Mouse (Mus musculus): ENCODE measurements around the gene Gm10226. TPM values are rescaled to one million over a fixed set of nuclear protein-coding genes. Genes with fewer than 3 reads are reported as not detected.
"Not testable (repeated sequence)": the region's sequence is repeated elsewhere in the genome, so short reads cannot be mapped to it uniquely, and the experiment has no call there.

Gene Gm10226
- polyA plus RNA-seq, 1 experiment from 2014 or later, result 18.9 TPM

- no peaks in the 10 kb centered on the region for H3K27me3 ChIP-seq (replicated peaks)
- H3K4me2 ChIP-seq, result peak within 1 kb of the TSS; percentile 58
- peaks cover 8% of the 10 kb centered on the region for H3K4me1 ChIP-seq
- H3K27ac ChIP-seq (replicated peaks), result peak within 1 kb of the TSS; percentile 80
- ATAC-seq (ENCODE audit: low FRiP score), result peak; percentile 99
- peaks cover 7% of the 10 kb centered on the region; the same call in 1 of the 2 replicates for H3K36me3 ChIP-seq
- peak within 1 kb of the TSS; percentile 56 for H3K4me3 ChIP-seq (replicated peaks)
- 4% methylated on average over 26 of the region's 26 CpGs for WGBS
- peak within 1 kb of the TSS; percentile 47 for H3K9ac ChIP-seq (replicated peaks)
- no peaks in the 10 kb centered on the region for H3K9me3 ChIP-seq (replicated peaks)
These were observed 15.8 kb downstream of the Gm10226 start, which contains the start of gene Zfp760 for GRCm38 (mm10) chr17:21707343-21707996. Zfp760 (plus strand) TSS chr17:21707741.

- H3K9ac ChIP-seq (replicated peaks), result 0 out of 2 replicates have a peak overlapping the region, but pooled peaks have one; percentile 1
- peak overlapping the region; percentile 58 for H3K4me2 ChIP-seq
- no peaks in the 10 kb centered on the region for H3K9me3 ChIP-seq (replicated peaks)
- 29% methylated on average over 2 of the region's 2 CpGs for WGBS
- no peak for ATAC-seq (ENCODE audit: low FRiP score)
- peaks cover 8% of the 10 kb centered on the region for H3K4me1 ChIP-seq
- peak overlapping the region; percentile 56 for H3K4me3 ChIP-seq (replicated peaks)
- peaks cover 10% of the 10 kb centered on the region for H3K36me3 ChIP-seq
- H3K27me3 ChIP-seq (replicated peaks), result no peaks in the 10 kb centered on the region
- H3K27ac ChIP-seq (replicated peaks), result no peak overlapping the region
These were observed 16.7 kb downstream of the Gm10226 start for GRCm38 (mm10) chr17:21708401-21708800.

- not testable (repeated sequence) for H3K9me3 ChIP-seq (replicated peaks); H3K4me2 ChIP-seq; ATAC-seq (ENCODE audit: low FRiP score); H3K27ac ChIP-seq (replicated peaks); H3K4me3 ChIP-seq (replicated peaks); H3K27me3 ChIP-seq (replicated peaks); H3K9ac ChIP-seq (replicated peaks); H3K36me3 ChIP-seq
- 94% methylated on average over 11 of the region's 22 CpGs for WGBS
- peaks cover 10% of the 10 kb centered on the region for H3K4me1 ChIP-seq
These were observed 38.8 kb downstream of the Gm10226 start, which contains the start of gene Zfp229 for GRCm38 (mm10) chr17:21730495-21730894. Zfp229 (plus strand) TSS chr17:21730795.

- 0 out of 2 replicates have a peak, but pooled peaks have one; percentile 3 for ATAC-seq (ENCODE audit: low FRiP score)
- 90% methylated on average over 4 of the region's 4 CpGs for WGBS
- H3K9ac ChIP-seq (replicated peaks), result peak overlapping the region; percentile 77
These were observed 41.4 kb downstream of the Gm10226 start for GRCm38 (mm10) chr17:21733049-21733448.

GRCm38 (mm10) chr17:21733529-21734031 lies 41.9 kb downstream of the Gm10226 start:
- Histone ChIP-seq H3K27ac (replicated peaks) (peak overlapping the region; percentile 89), H3K4me2 (peak overlapping the region; percentile 64), H3K9ac (replicated peaks) (peak overlapping the region; percentile 77), H3K4me3 (replicated peaks) (peak overlapping the region; percentile 79), H3K36me3 (peaks cover 8% of the 10 kb centered on the region), H3K27me3 (replicated peaks) (no peaks in the 10 kb centered on the region), H3K9me3 (replicated peaks) (no peaks in the 10 kb centered on the region), H3K4me1 (peaks cover 10% of the 10 kb centered on the region)
- WGBS, result 0% methylated on average over 27 of the region's 27 CpGs
- ATAC-seq (ENCODE audit: low FRiP score), result peak; percentile 98

More at GRCm38 (mm10) chr17:21733049-21733448, 41.4 kb downstream of the Gm10226 start:
- peaks cover 6% of the 10 kb centered on the region for H3K36me3 ChIP-seq
- H3K4me3 ChIP-seq (replicated peaks), result peak overlapping the region; percentile 79
- H3K9me3 ChIP-seq (replicated peaks), result no peaks in the 10 kb centered on the region
- H3K27ac ChIP-seq (replicated peaks), result peak overlapping the region; percentile 89
- H3K4me2 ChIP-seq, result peak overlapping the region; percentile 64
- peaks cover 10% of the 10 kb centered on the region for H3K4me1 ChIP-seq
- H3K27me3 ChIP-seq (replicated peaks), result no peaks in the 10 kb centered on the region

Other genes with a start within 250 kb of the Gm10226 start
- gene Zfp51, start 241.5 kb upstream of the Gm10226 start, polyA plus RNA-seq (2015; fragmentation: Nextera tagmentation; extraction: Ambion mirVana), result 11.1 and 13.7 TPM in 2 replicates
- 9.7 and 11.7 TPM in 2 replicates for gene Zfp53, start 202.9 kb upstream of the Gm10226 start, polyA plus RNA-seq (2015; fragmentation: Nextera tagmentation; extraction: Ambion mirVana)
- gene Zfp52, start 156.3 kb upstream of the Gm10226 start, polyA plus RNA-seq (2015; fragmentation: Nextera tagmentation; extraction: Ambion mirVana), result 2.2 and 3.2 TPM in 2 replicates
- gene Zfp948, start 124.9 kb upstream of the Gm10226 start, polyA plus RNA-seq (2015; fragmentation: Nextera tagmentation; extraction: Ambion mirVana), result 17.1 and 18.8 TPM in 2 replicates
- gene Zfp983, start 41.2 kb upstream of the Gm10226 start, polyA plus RNA-seq (2015; fragmentation: Nextera tagmentation; extraction: Ambion mirVana), result 11.2 and 11.9 TPM in 2 replicates
- gene Zfp760, start 15.9 kb downstream of the Gm10226 start, polyA plus RNA-seq (2015; fragmentation: Nextera tagmentation; extraction: Ambion mirVana), result 8.7 and 9.5 TPM in 2 replicates
- gene Zfp229, start 38.9 kb downstream of the Gm10226 start, polyA plus RNA-seq (2015; fragmentation: Nextera tagmentation; extraction: Ambion mirVana), result 8.3 and 8.8 TPM in 2 replicates
- 1.9 and 3.0 TPM in 2 replicates for gene Zfp820, start 153.9 kb downstream of the Gm10226 start, polyA plus RNA-seq (2015; fragmentation: Nextera tagmentation; extraction: Ambion mirVana)
- gene Zfp995, start 218.1 kb downstream of the Gm10226 start, polyA plus RNA-seq (2015; fragmentation: Nextera tagmentation; extraction: Ambion mirVana), result 7.9 and 8.5 TPM in 2 replicates

Measured in neural tube, embryonic 15.5 days (tissue).